Comparison of ENCODE assay signal across 11 mouse cellular contexts in the genomic region with DNA sequence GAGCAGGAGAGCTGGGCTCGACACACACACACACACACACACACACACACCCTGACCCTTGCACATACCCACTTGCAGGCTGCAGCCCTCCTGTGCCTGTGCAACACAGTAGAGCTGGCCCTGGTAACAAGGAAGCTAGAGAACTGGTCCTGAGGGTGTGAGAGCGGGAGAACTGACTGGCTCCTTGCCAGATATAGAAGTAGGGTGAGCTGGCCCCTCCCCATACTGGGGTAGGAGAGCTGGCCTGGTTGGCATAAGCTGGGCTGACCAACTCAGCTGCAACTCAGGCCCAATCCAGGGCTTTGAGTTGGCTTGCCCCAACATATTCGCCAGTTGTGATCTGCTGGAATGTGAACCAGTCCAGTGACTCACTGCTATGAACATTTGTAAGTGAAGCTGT. TPM values are rescaled to one million over a fixed set of nuclear protein-coding genes. Genes with fewer than 3 reads are reported as not detected.
A peak's percentile ranks its signal among the peaks of the same experiment; 100 is the strongest.
DNase-seq lines count a peak whose midpoint lies in the region; ATAC-seq and TF ChIP-seq lines count a peak whose summit lies in the region.
"Had no signal": no experiment of that assay in that cellular context is flagged by ENCODE, and none has a peak within 500 bp of the region (broad histone marks: within the 10 kb centered on the region; RNA-seq: fewer than 3 reads in every experiment).

No protein-coding gene starts in this region.

- H3K9ac ChIP-seq in lung, embryonic 16.5 days (ENCODE audit: low read length): no peak overlapping the region
- H3K9ac ChIP-seq: hindbrain, embryonic 13.5 days; lung, embryonic 15.5 days had no signal

- H3K9me3 ChIP-seq in lung, embryonic 16.5 days (ENCODE audit: control insufficient read depth, low read length): no peaks in the 10 kb centered on the region
- H3K9me3 ChIP-seq: hindbrain, embryonic 13.5 days; lung, embryonic 15.5 days had no signal

- H3K4me1 ChIP-seq in lung, embryonic 16.5 days (replicated peaks; ENCODE audit: control insufficient read depth, insufficient read depth, low read length): no peaks in the 10 kb centered on the region
- H3K4me1 ChIP-seq in lung, adult 2 months (ENCODE audit: control insufficient read depth, insufficient read depth, low read length): no peaks in the 10 kb centered on the region
- H3K4me1 ChIP-seq in embryonic fibroblast, embryonic 13.5 days (ENCODE audit: control insufficient read depth, insufficient read depth, low read length): 0 out of 2 replicates have a peak, but pooled peaks cover 3% of the 10 kb centered on the region
- H3K4me1 ChIP-seq: lung, embryonic 15.5 days had no signal

- no peak for DNase-seq in lung, adult 2 months
- peak; percentile 50 for DNase-seq in kidney, postnatal 10 days
- DNase-seq in urinary bladder, adult 2 months (ENCODE audit: low spot score): peak; percentile 47
- DNase-seq in thymus, postnatal 0 days (ENCODE audit: low spot score): no peak
- no peak for DNase-seq in cerebellum, adult 9-10 months
- DNase-seq in right cerebral cortex, postnatal 25 days: no peak
- DNase-seq: gastrocnemius, postnatal 25 days had no signal

- no peak for TF ChIP-seq POLR2A in lung, adult 2 months (IDR thresholded peaks at IDR 0.05; ENCODE audit: borderline replicate concordance, extremely low read depth, low read depth, low read length)
- TF ChIP-seq POLR2A in embryonic fibroblast, embryonic 13.5 days (IDR thresholded peaks at IDR 0.05; ENCODE audit: low read depth, low read length): no peak

- H3K27me3 ChIP-seq in lung, embryonic 16.5 days (ENCODE audit: control insufficient read depth, insufficient read depth, low read depth, low read length): no peaks in the 10 kb centered on the region
- H3K27me3 ChIP-seq: hindbrain, embryonic 13.5 days; lung, embryonic 15.5 days had no signal

- no peak overlapping the region for H3K4me2 ChIP-seq in lung, embryonic 16.5 days (ENCODE audit: low read depth, low read length)
- H3K4me2 ChIP-seq: hindbrain, embryonic 13.5 days; lung, embryonic 15.5 days had no signal

- H3K36me3 ChIP-seq in lung, embryonic 16.5 days (ENCODE audit: control insufficient read depth, insufficient read depth, low read length): no peaks in the 10 kb centered on the region
- H3K36me3 ChIP-seq: hindbrain, embryonic 13.5 days; lung, embryonic 15.5 days had no signal

- TF ChIP-seq CTCF in lung, adult 2 months (IDR thresholded peaks at IDR 0.05; ENCODE audit: insufficient read depth, low read length): no peak
- TF ChIP-seq CTCF in embryonic fibroblast, embryonic 13.5 days (IDR thresholded peaks at IDR 0.05; ENCODE audit: borderline replicate concordance, insufficient read depth, low read length): no peak

- H3K27ac ChIP-seq in lung, embryonic 16.5 days (ENCODE audit: low read length): no peak overlapping the region
- peak overlapping the region; percentile 16; the same call in 1 of the 2 replicates for H3K27ac ChIP-seq in embryonic fibroblast, embryonic 13.5 days (ENCODE audit: insufficient read depth, low read length)
- H3K27ac ChIP-seq: hindbrain, embryonic 13.5 days; lung, embryonic 15.5 days had no signal

- peak; percentile 77 for ATAC-seq in lung, embryonic 16.5 days (ENCODE audit: low read depth)

- WGBS in lung, embryonic 16.5 days: 52% methylated on average over 3 of the region's 3 CpGs
- 49% methylated on average over 3 of the region's 3 CpGs for WGBS in lung, adult 2 months

- no peak overlapping the region for H3K4me3 ChIP-seq in lung, embryonic 16.5 days (ENCODE audit: low read length)
- no peak overlapping the region for H3K4me3 ChIP-seq in lung, adult 2 months (replicated peaks; ENCODE audit: extremely low read depth, low read depth, low read length)
- no peak overlapping the region for H3K4me3 ChIP-seq in embryonic fibroblast, embryonic 13.5 days (ENCODE audit: insufficient read depth, low read length)
- H3K4me3 ChIP-seq: hindbrain, embryonic 13.5 days; lung, embryonic 15.5 days had no signal

RNA-seq across cellular contexts. Expression of a gene that starts 51.8 kb away (rescaled TPM):
- 30.3 and 33.2 TPM in 2 replicates for polyA plus RNA-seq in lung, embryonic 16.5 days (2015; fragmentation: Nextera tagmentation; extraction: Ambion mirVana)
- polyA plus RNA-seq in lung, adult 2 months (2012; rRNA removed): 32.9 and 73.6 TPM in 2 replicates
- polyA plus RNA-seq in embryonic fibroblast, embryonic 13.5 days (2011; ENCODE audit: insufficient read length, low read depth, missing spikeins): 65.9 and 80.5 TPM in 2 replicates
- 47.8 and 59.5 TPM in 2 replicates for polyA plus RNA-seq in urinary bladder, adult 2 months (2012; rRNA removed)
- 54.7 and 58.3 TPM in 2 replicates for polyA plus RNA-seq in thymus, postnatal 0 days (2015; fragmentation: Nextera tagmentation; extraction: Ambion mirVana)

Comparison
In these comparisons a context has a peak if more than half of its experiments do, and no peak if none do; other contexts are left out.
1. DNase-seq: peak in kidney, postnatal 10 days (single experiment) and urinary bladder, adult 2 months (single experiment); none in lung, adult 2 months (single experiment), thymus, postnatal 0 days (single experiment), cerebellum, adult 9-10 months (single experiment) and right cerebral cortex, postnatal 25 days (single experiment).